Mouse (Mus musculus): ENCODE data around the gene Kif1b. TPM values are rescaled to one million over a fixed set of nuclear protein-coding genes. Genes with fewer than 3 reads are reported as not detected.
A peak's percentile ranks its signal among the peaks of the same experiment; 100 is the strongest.

Kif1b gene
- polyA plus RNA-seq, 1 experiment from 2014 or later, result 36.5 TPM

DNA sequence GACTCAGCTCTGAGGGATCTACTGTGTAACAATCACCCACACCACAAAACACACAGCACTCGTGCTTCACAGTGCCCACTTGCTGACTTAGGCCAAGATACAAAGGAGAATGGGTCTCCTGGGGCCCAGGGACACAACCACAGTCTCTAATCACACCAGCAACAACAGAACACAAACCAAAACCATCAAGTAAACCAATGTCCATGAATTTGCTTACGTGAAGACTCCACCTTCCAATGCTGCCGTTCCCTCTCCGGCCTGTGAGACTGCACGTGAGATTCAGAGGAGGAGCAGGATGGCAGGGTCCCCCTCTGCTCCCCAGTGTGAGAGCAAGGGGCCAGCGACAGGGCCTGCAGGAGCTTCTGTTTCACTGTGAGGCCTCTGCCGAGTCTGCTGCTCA, 25.2 kb upstream of the Kif1b start:
- no peak overlapping the region for H3K4me2 ChIP-seq
- H3K9me3 ChIP-seq, result no peaks in the 10 kb centered on the region
- peaks cover 92% of the 10 kb centered on the region for H3K36me3 ChIP-seq
- H3K4me1 ChIP-seq, result no peaks in the 10 kb centered on the region
- H3K27ac ChIP-seq, result no peak overlapping the region
- H3K27me3 ChIP-seq, result no peaks in the 10 kb centered on the region
- H3K4me3 ChIP-seq, result no peak overlapping the region
- 91% methylated on average over 7 of the region's 7 CpGs for WGBS
- no peak overlapping the region for H3K9ac ChIP-seq
- ATAC-seq (ENCODE audit: borderline replicate concordance, extremely low read depth, low FRiP score, low TSS enrichment), result no peak

DNA sequence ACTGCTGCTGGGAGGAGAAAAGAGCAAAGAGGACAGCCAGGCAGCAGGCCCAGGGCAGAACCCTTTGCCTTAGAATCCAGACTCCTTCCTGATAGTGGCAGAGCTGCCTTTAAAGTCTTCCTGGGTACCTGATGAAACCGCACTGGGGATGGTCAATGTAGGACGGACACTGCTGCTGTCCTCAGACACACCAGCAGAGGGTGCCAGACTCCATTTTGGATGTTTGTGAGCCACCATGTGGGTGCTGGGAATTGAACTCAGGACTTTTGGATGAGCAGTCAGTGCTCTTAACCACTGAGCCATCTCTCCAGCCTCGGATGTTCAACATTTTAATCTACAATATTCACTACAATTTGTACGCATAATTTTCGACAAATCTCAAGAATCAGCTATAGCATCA, 23.0 kb upstream of the Kif1b start:
- Histone ChIP-seq H3K4me2 (no peak overlapping the region), H3K4me3 (no peak overlapping the region), H3K27ac (no peak overlapping the region), H3K27me3 (no peaks in the 10 kb centered on the region), H3K4me1 (0 out of 2 replicates have a peak, but pooled peaks cover 3% of the 10 kb centered on the region), H3K9me3 (no peaks in the 10 kb centered on the region), H3K36me3 (peaks cover 71% of the 10 kb centered on the region), H3K9ac (no peak overlapping the region)
- 94% methylated on average over 5 of the region's 5 CpGs for WGBS
- ATAC-seq (ENCODE audit: borderline replicate concordance, extremely low read depth, low FRiP score, low TSS enrichment), result no peak

DNA sequence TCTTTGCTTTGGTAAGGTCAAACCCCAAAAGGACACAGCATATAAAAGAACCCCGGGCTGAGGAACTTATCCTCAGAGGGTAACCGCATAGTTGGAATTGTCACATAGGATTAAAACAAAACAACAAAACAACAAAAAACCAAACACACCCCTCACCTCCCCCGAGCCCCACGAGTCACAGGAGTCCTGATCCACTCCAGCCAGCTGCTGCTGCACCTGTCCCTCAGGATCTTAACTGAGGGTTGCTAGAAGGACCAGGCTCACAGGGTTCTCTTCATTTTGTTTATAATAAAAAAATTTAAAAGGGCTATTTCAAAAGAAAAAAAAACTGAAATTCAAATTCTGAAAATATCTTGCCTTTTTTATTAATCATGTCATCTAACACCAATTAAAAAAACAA, 21.2 kb upstream of the Kif1b start:
- WGBS, result 85% methylated on average over 4 of the region's 4 CpGs

DNA sequence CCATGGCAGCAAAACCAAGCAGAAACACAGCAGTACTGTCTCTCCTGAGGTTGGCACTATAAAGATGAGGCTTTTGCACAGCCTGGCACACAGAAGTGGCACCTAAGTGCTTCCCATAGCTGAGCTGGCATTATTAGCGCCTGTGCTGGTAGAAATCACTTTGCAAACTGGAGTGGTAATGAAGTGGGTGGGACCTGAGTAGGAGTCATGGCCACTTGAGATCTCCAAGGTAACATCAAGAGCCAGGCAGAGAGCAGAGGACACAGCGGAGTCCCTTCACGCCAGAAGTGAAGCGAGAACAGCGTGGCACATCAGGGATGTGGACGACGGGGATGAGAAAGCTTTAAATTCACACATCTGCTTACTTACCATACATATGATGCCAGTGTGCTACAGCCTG, 19.8 kb upstream of the Kif1b start:
- H3K4me2 ChIP-seq, result no peak overlapping the region
- H3K9me3 ChIP-seq, result no peaks in the 10 kb centered on the region
- H3K36me3 ChIP-seq, result peaks cover 40% of the 10 kb centered on the region
- no peak overlapping the region for H3K27ac ChIP-seq
- ATAC-seq (ENCODE audit: borderline replicate concordance, extremely low read depth, low FRiP score, low TSS enrichment), result no peak; the same call in 1 of the 2 replicates
- H3K4me1 ChIP-seq, result 0 out of 2 replicates have a peak, but pooled peaks cover 3% of the 10 kb centered on the region
- WGBS, result 58% methylated on average over 7 of the region's 7 CpGs
- H3K4me3 ChIP-seq, result no peak overlapping the region
- no peak overlapping the region for H3K9ac ChIP-seq
- H3K27me3 ChIP-seq, result no peaks in the 10 kb centered on the region

More for the DNA sequence above, 21.2 kb upstream of the Kif1b start:
- Histone ChIP-seq H3K36me3 (peaks cover 55% of the 10 kb centered on the region), H3K27ac (no peak overlapping the region), H3K4me3 (no peak overlapping the region), H3K4me2 (no peak overlapping the region), H3K9ac (no peak overlapping the region), H3K4me1 (0 out of 2 replicates have a peak, but pooled peaks cover 3% of the 10 kb centered on the region), H3K27me3 (no peaks in the 10 kb centered on the region), H3K9me3 (no peaks in the 10 kb centered on the region)
- no peak for ATAC-seq (ENCODE audit: borderline replicate concordance, extremely low read depth, low FRiP score, low TSS enrichment)

DNA sequence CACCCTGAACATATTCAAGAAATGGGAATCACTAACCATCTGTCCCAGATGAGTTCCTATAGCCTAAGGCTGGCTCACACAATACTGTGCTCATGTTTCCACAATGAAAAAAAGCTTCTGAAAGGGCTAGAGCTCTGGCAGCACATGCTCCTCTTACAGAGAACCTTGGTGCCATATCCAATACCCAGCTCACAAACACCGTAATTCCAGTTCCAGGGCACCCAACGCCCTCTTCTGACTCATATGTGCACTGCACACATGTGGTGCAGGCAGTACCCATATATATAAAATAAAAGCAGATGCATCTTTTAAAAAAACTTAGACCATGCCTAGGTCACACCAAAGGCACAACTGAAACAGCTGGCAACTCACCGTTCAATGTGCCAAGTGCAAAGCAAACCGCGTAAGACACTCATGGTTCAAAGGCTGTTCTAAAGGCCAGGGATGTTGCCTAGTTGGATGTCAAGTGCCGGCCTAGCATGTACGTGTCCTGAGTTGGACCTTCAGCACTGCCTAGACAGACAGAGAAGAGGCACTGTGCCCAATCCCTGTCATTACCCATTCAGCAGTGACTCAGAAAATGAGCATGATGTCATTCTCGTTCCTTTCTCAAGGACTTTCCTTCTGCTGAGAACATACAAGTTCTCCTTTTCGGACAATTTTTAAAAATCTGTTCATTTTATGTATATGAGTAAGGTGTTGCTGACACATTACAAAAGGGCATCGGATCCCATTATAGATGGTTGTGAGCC, 18.1 kb upstream of the Kif1b start:
- H3K4me1 ChIP-seq, result 0 out of 2 replicates have a peak, but pooled peaks cover 3% of the 10 kb centered on the region
- H3K9ac ChIP-seq, result no peak overlapping the region
- no peaks in the 10 kb centered on the region for H3K9me3 ChIP-seq
- H3K4me2 ChIP-seq, result no peak overlapping the region
- H3K36me3 ChIP-seq, result peaks cover 23% of the 10 kb centered on the region
- ATAC-seq (ENCODE audit: borderline replicate concordance, extremely low read depth, low FRiP score, low TSS enrichment), result no peak
- no peaks in the 10 kb centered on the region for H3K27me3 ChIP-seq
- no peak overlapping the region for H3K4me3 ChIP-seq
- 85% methylated on average over 10 of the region's 10 CpGs for WGBS
- H3K27ac ChIP-seq, result no peak overlapping the region

DNA sequence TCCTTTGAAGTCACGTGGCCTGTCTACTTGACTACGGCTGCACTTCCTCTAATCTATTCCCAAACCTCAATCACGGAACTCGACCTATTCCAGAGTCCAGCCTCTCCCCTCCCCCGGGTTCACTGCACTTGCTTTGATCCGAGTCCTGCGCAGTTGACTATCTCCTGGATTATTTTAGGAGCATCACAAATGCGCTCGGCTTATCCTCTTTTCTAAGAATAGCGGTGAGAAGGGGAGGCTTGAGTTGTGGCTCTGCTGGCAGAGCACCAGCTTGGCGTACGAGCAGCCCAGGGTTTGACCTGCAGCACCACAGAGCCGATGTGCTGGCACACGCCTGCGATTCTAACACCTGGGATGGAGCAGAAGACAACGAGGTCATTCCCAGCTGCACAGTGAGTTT, 16.2 kb upstream of the Kif1b start:
- H3K4me3 ChIP-seq, result no peak overlapping the region
- H3K4me2 ChIP-seq, result no peak overlapping the region
- H3K27me3 ChIP-seq, result no peaks in the 10 kb centered on the region
- H3K36me3 ChIP-seq, result peaks cover 6% of the 10 kb centered on the region; the same call in 1 of the 2 replicates
- no peak overlapping the region for H3K9ac ChIP-seq
- WGBS, result 65% methylated on average over 16 of the region's 16 CpGs
- no peak overlapping the region for H3K27ac ChIP-seq
- no peak for ATAC-seq (ENCODE audit: borderline replicate concordance, extremely low read depth, low FRiP score, low TSS enrichment)
- no peaks in the 10 kb centered on the region for H3K9me3 ChIP-seq
- H3K4me1 ChIP-seq, result 0 out of 2 replicates have a peak, but pooled peaks cover 3% of the 10 kb centered on the region

DNA sequence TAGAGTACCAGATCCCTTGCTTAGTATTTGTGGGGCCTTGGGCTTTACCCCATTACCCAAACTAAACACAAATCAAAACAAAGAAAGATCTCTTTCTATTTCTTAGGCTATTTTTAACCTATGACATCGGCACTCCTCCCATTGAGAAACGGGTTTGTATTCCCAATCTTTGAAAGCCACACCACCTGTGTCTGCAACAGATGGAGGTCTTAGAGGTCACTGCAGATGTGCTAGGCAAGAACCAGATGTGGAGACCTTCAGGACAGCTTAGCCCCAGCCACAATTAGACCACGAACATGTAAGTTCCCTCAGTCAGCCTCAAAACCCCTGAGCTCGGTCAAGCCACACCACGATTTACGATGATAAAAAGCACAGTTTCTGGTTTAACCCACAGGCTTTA, 15.2 kb upstream of the Kif1b start:
- Histone ChIP-seq H3K4me3 (no peak overlapping the region), H3K9ac (no peak overlapping the region), H3K4me1 (0 out of 2 replicates have a peak, but pooled peaks cover 3% of the 10 kb centered on the region), H3K27ac (no peak overlapping the region), H3K36me3 (no peaks in the 10 kb centered on the region), H3K9me3 (no peaks in the 10 kb centered on the region), H3K27me3 (no peaks in the 10 kb centered on the region), H3K4me2 (no peak overlapping the region)
- no peak for ATAC-seq (ENCODE audit: borderline replicate concordance, extremely low read depth, low FRiP score, low TSS enrichment)
- 74% methylated on average over 6 of the region's 6 CpGs for WGBS

DNA sequence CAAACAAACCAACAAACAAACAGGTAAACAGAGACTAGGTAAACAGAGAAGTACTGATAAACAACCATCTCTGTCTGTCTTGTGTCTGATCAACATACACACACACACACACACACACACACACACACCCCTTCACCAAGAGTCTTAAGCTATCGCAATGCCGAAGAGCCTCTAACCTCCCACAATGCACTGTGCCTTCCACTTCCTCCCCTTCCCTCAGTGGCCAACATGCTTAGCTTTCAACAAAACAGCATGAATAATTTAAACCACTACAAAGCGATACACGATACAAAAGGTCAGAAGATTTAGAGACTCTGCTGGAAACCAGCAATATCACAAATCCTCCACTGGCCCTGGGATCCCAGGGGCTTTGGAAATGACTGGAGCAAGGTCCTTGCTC, 14.8 kb upstream of the Kif1b start:
- Histone ChIP-seq H3K27ac (no peak overlapping the region), H3K4me2 (no peak overlapping the region), H3K4me3 (no peak overlapping the region), H3K9me3 (no peaks in the 10 kb centered on the region), H3K27me3 (no peaks in the 10 kb centered on the region), H3K4me1 (0 out of 2 replicates have a peak, but pooled peaks cover 3% of the 10 kb centered on the region), H3K36me3 (no peaks in the 10 kb centered on the region), H3K9ac (no peak overlapping the region)
- WGBS, result 79% methylated on average over 4 of the region's 4 CpGs
- no peak for ATAC-seq (ENCODE audit: borderline replicate concordance, extremely low read depth, low FRiP score, low TSS enrichment)

DNA sequence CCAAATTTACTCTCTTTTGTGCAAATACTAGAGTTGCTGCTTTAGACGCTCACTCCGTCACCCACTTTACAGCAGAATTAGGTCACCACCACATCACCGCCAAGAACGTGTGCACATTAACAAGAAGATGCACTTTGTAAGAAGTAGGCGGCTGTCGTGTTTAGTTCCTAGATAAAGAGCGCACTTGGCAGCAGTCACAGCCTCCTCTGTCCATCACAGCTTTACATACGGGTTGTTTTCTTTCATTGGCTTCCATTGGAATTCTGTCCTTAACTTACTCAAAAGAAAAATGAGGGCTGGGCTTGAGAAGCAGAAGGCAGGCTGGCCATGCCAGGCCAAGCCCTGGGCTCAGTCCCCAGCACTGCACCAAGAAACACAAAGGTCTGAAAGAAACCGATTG, 11.6 kb upstream of the Kif1b start:
- Histone ChIP-seq H3K27ac (no peak overlapping the region), H3K9me3 (no peaks in the 10 kb centered on the region), H3K4me2 (no peak overlapping the region), H3K9ac (no peak overlapping the region), H3K4me3 (no peak overlapping the region), H3K36me3 (no peaks in the 10 kb centered on the region), H3K4me1 (no peaks in the 10 kb centered on the region), H3K27me3 (no peaks in the 10 kb centered on the region)
- WGBS, result 49% methylated on average over 9 of the region's 9 CpGs
- no peak for ATAC-seq (ENCODE audit: borderline replicate concordance, extremely low read depth, low FRiP score, low TSS enrichment)

DNA sequence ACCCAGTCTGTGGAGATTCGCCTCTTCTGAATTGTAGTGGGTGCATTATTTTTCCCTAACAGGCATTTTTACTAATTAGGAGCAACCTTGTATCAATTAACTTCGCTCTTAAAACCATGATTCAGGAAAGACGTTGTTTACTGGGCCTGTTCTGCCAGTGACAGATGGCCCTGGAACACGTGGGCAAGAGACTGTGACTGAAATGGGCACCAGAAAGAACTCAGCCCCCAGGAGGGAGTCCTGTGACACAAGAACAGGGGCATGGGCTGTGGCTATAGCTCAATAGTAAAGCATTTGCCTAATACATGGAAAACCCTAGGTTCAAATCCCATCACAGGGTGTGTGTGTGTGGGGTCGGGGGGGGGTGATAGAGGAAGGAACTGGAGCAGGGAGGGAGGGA, 9.9 kb upstream of the Kif1b start:
- no peak for ATAC-seq (ENCODE audit: borderline replicate concordance, extremely low read depth, low FRiP score, low TSS enrichment)
- Histone ChIP-seq H3K36me3 (no peaks in the 10 kb centered on the region), H3K4me1 (no peaks in the 10 kb centered on the region; the same call in 1 of the 2 replicates), H3K9me3 (no peaks in the 10 kb centered on the region), H3K4me2 (no peak overlapping the region), H3K4me3 (no peak overlapping the region), H3K27me3 (no peaks in the 10 kb centered on the region), H3K27ac (no peak overlapping the region), H3K9ac (no peak overlapping the region)
- WGBS, result 42% methylated on average over 5 of the region's 5 CpGs

DNA sequence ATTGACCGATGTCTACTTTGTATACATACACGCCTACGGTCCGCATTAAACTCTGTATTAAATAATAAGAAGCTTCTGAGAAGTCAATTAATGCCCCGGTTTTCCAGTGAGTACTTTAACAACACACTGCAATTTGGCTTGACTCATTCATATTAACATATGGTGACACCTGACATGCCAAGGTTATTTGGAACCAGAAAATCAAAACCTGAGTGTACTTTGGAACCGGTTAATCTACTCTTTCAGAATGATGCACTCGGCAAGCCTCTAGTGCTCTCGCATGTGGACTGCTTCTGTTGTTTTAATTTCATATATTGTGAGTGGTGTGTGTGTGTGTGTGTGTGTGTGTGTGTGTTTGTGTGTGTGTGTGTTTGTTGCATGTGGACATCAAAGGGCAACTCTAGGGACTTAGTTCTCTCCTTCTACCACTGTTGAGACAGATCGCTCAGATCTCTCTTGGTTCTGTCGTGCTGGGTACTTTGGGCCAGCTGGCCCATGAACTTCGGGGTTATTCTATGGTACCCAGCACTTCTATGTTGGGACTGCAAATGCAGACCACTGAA, 6.9 kb upstream of the Kif1b start:
- Histone ChIP-seq H3K27me3 (no peaks in the 10 kb centered on the region), H3K36me3 (no peaks in the 10 kb centered on the region), H3K4me1 (no peaks in the 10 kb centered on the region; the same call in 1 of the 2 replicates), H3K27ac (peak overlapping the region; percentile 5; the same call in 1 of the 2 replicates), H3K4me2 (no peak overlapping the region), H3K9me3 (no peaks in the 10 kb centered on the region), H3K4me3 (no peak overlapping the region), H3K9ac (no peak overlapping the region)
- no peak for ATAC-seq (ENCODE audit: borderline replicate concordance, extremely low read depth, low FRiP score, low TSS enrichment)
- WGBS, result 71% methylated on average over 11 of the region's 11 CpGs

DNA sequence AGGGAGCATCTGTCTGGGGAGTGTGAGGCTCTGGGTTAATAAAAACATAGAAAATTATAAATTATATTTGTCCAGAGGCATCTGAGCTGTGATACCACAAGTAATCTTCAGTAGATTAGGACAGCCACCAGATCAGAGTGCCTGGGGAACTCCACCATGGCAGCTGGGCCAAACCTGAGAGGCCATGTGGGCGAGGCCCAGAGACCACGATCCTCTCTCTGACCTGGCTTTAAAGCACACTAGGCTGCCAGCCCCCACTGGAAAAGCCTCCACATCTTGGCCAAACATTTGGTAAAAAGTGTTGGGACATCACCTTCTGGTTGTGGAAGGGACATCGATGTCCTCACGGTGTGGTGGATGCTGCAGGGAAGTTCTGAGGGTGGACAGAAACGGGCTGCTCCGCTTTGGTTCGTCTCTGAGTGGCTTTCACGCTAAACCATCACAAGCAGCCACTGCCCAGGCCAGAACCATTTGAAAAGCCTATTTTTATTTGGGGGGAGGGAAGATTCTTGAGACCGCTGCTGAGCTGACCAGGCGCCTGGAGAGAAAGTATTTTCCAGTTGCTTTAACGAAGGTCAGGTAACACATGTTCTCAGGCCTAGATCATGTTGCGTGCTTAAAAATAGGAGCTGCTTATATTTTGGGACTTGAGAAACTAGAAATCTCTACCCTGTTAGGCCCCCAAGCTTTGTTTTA, 6.2 kb upstream of the Kif1b start:
- Histone ChIP-seq H3K36me3 (no peaks in the 10 kb centered on the region), H3K4me3 (no peak overlapping the region), H3K9me3 (no peaks in the 10 kb centered on the region), H3K4me2 (no peak overlapping the region), H3K27me3 (no peaks in the 10 kb centered on the region), H3K4me1 (peaks cover 1% of the 10 kb centered on the region), H3K9ac (no peak overlapping the region), H3K27ac (peak overlapping the region; percentile 5; the same call in 1 of the 2 replicates)
- no peak for ATAC-seq (ENCODE audit: borderline replicate concordance, extremely low read depth, low FRiP score, low TSS enrichment)
- WGBS, result 76% methylated on average over 12 of the region's 12 CpGs

Measured in lung, embryonic 15.5 days (tissue).